7 mouse cellular contexts compared by ENCODE assay signal in the genomic region with DNA sequence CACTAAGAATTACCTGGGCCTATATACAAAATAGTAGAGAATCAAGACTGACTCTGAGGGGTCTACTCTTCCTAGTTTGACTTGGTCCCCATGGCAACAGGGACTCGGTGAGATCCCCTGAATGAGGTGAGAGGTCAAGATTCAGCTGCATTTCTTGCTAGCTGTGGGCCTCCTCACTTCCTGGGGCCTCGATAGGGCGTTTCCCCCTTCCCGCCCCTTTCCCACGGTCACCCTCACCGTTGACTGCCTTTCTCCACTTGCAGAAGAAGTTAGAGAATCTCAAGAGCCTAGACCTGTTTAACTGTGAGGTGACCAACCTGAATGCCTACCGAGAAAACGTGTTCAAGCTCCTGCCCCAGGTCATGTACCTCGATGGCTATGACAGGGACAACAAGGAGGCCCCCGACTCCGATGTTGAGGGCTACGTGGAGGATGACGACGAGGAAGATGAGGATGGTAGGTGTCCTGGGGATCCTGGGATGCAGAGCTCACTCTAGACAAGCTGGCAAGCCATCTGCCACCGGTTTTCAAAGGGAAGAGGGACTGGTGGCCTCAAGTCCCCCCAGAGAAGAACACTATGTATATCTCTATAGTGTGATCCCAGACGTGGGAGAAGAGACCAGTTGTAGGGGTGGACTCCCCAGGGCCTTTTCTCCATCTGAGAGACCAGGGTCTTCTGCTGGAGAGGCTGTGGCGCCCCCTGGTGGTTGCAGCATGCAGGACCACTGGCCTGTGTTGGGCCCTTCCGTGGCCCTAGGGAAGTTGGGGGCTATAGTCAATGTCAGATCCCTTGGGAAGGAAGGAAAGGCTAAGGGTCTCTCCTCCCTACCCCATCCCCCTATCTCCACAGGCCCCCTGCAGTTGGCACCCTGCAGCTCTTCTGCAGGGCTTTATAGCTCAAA. TPM values are rescaled to one million over a fixed set of nuclear protein-coding genes. Genes with fewer than 3 reads are reported as not detected.
DNase-seq lines count a peak whose midpoint lies in the region; ATAC-seq and TF ChIP-seq lines count a peak whose summit lies in the region.

No protein-coding gene starts in this region.

- no peak for TF ChIP-seq POLR2A in brain, embryonic 14.5 days (IDR thresholded peaks at IDR 0.05; ENCODE audit: borderline replicate concordance, extremely low read depth, insufficient read depth, insufficient read length, poor library complexity, severe bottlenecking)

- TF ChIP-seq CTCF in brain, embryonic 14.5 days (IDR thresholded peaks at IDR 0.05; ENCODE audit: borderline replicate concordance, extremely low read depth, insufficient read depth, insufficient read length): peak; percentile 72

- DNase-seq in 3T3-L1 (ENCODE audit: low read depth, low spot score) (peak; percentile 42), A20 (ENCODE audit: low read depth, low spot score) (peak; percentile 56)
- DNase-seq in brain, embryonic 14.5 days (ENCODE audit: low read depth): peak; percentile 48
- peak; percentile 88 for DNase-seq in kidney, postnatal 10 days
- DNase-seq in lung, postnatal 10 days: peak; percentile 84
- DNase-seq in spleen, postnatal 36 days (ENCODE audit: low spot score in 2 of 2): peak; percentile 58 to 63

- peak; percentile 48 for ATAC-seq in granulocyte monocyte progenitor cell, adult 5-6 weeks (replicated peaks; ENCODE audit: poor library complexity, severe bottlenecking)

RNA-seq across cellular contexts. Expression of a gene that starts 32.4 kb away (rescaled TPM):
- polyA plus RNA-seq in brain, embryonic 14.5 days (2012; rRNA removed): 207 and 332 TPM in 2 replicates
- total RNA-seq in granulocyte monocyte progenitor cell, adult 5-6 weeks (2014; fragmentation: Nextera tagmentation): 212 and 423 TPM in 2 replicates
- 721 and 833 TPM in 2 replicates for total RNA-seq in granulocyte monocyte progenitor cell, adult 5-6 weeks (2017)

Comparison
In these comparisons a context has a peak if more than half of its experiments do, and no peak if none do; other contexts are left out.
1. Peak in every context shown above with its lines: DNase-seq and ATAC-seq.